Mouse (Mus musculus) forebrain, embryonic 12.5 days (tissue): Measurements from ENCODE around the gene Pi4kb. TPM values are rescaled to one million over a fixed set of nuclear protein-coding genes. Genes with fewer than 3 reads are reported as not detected.
"Not testable (repeated sequence)": the region's sequence is repeated elsewhere in the genome, so short reads cannot be mapped to it uniquely, and the experiment has no call there.

Source experiments
- ATAC-seq: fragments of 200-750 bp; cut with Nextera tagmentation; 2 replicates; pipeline ENCODE4 v1.8.0; 2017; ENCODE audit warnings: moderate TSS enrichment; ENCODE audit not compliant: low FRiP score
- H3K27ac ChIP-seq: fragments of 300-500 bp; sonication (generic); 2 replicates; pipeline ENCODE4 v1.5.1; 2016; ENCODE audit warnings: mild to moderate bottlenecking
- H3K27me3 ChIP-seq: fragments of 300-500 bp; sonication (generic); 2 replicates; pipeline ENCODE4 v1.6.1; 2016; ENCODE audit warnings: mild to moderate bottlenecking
- H3K36me3 ChIP-seq: fragments of 300-500 bp; sonication (generic); replicated peaks from 2 replicates; pipeline ENCODE4 v1.6.1; 2016; ENCODE audit warnings: mild to moderate bottlenecking
- H3K4me1 ChIP-seq: fragments of 300-500 bp; sonication (generic); 2 replicates; pipeline ENCODE4 v1.6.1; 2016
- H3K4me2 ChIP-seq: fragments of 300-500 bp; sonication (generic); 2 replicates; pipeline ENCODE4 v1.6.1; 2016; ENCODE audit warnings: mild to moderate bottlenecking, moderate library complexity
- H3K4me3 ChIP-seq: fragments of 300-500 bp; sonication (generic); replicated peaks from 2 replicates; pipeline ENCODE4 v1.5.1; 2016; ENCODE audit warnings: mild to moderate bottlenecking
- H3K9ac ChIP-seq: fragments of 300-500 bp; sonication (generic); 2 replicates; pipeline ENCODE4 v1.6.1; 2016; ENCODE audit warnings: mild to moderate bottlenecking
- H3K9me3 ChIP-seq: fragments of 300-500 bp; sonication (generic); 2 replicates; pipeline ENCODE4 v1.6.1; 2016
- WGBS: fragments of 180-500 bp; shearing (Covaris S2); methylation state at CpG from one replicate; pipeline ENCODE4 v1.1.7; 2016; 5-methylcytosine and 5-hydroxymethylcytosine counted together
- polyA plus RNA-seq: library from polyadenylated mRNA; unstranded; fragments of >200 nt; fragmentation: Nextera tagmentation; extraction: Ambion mirVana; gene quantifications from 2 replicates; pipeline ENCODE4 v1.2.1, GENCODE M21; 2016

The Pi4kb gene
- polyA plus RNA-seq, 1 experiment from 2014 or later, result 17.2 TPM

GRCm38 (mm10) chr3:95007706-95008105 lies 33.2 kb downstream of the Pi4kb start:
- H3K9ac ChIP-seq, result no peak overlapping the region
- no peak for ATAC-seq
- H3K9me3 ChIP-seq, result no peaks in the 10 kb centered on the region

GRCm38 (mm10) chr3:95010396-95010795 lies 35.9 kb downstream of the Pi4kb start:
- Histone ChIP-seq H3K4me2 (no peak overlapping the region), H3K27ac (no peak overlapping the region), H3K9ac (no peak overlapping the region), H3K9me3 (no peaks in the 10 kb centered on the region), H3K36me3 (peaks cover 66% of the 10 kb centered on the region), H3K4me1 (peaks cover 35% of the 10 kb centered on the region), H3K27me3 (no peaks in the 10 kb centered on the region), H3K4me3 (no peak overlapping the region)
- ATAC-seq, result no peak
- WGBS, result 91% methylated on average over 7 of the region's 7 CpGs

More at GRCm38 (mm10) chr3:95007706-95008105, 33.2 kb downstream of the Pi4kb start:
- Histone ChIP-seq H3K4me1 (peaks cover 19% of the 10 kb centered on the region), H3K4me3 (no peak overlapping the region), H3K4me2 (no peak overlapping the region), H3K27ac (peak overlapping the region; percentile 16; the same call in 1 of the 2 replicates), H3K27me3 (no peaks in the 10 kb centered on the region), H3K36me3 (peaks cover 86% of the 10 kb centered on the region)
- WGBS, result 86% methylated on average over 9 of the region's 9 CpGs

GRCm38 (mm10) chr3:95012982-95013381 lies 38.5 kb downstream of the Pi4kb start:
- 91% methylated on average over 3 of the region's 3 CpGs for WGBS
- H3K4me3 ChIP-seq, result 0 out of 2 replicates have a peak overlapping the region, but pooled peaks have one; percentile 90
- peaks cover 42% of the 10 kb centered on the region for H3K36me3 ChIP-seq
- peak overlapping the region; percentile 95 for H3K4me2 ChIP-seq
- no peak for ATAC-seq
- no peak overlapping the region for H3K27ac ChIP-seq
- no peaks in the 10 kb centered on the region for H3K9me3 ChIP-seq
- no peaks in the 10 kb centered on the region for H3K27me3 ChIP-seq
- peak overlapping the region; percentile 84; the same call in 1 of the 2 replicates for H3K9ac ChIP-seq
- H3K4me1 ChIP-seq, result peaks cover 31% of the 10 kb centered on the region

GRCm38 (mm10) chr3:95013699-95014427 lies 39.3 kb downstream of the Pi4kb start:
- ATAC-seq, result no peak
- Histone ChIP-seq H3K4me3 (peak overlapping the region; percentile 90), H3K36me3 (peaks cover 33% of the 10 kb centered on the region), H3K9me3 (no peaks in the 10 kb centered on the region), H3K4me1 (peaks cover 31% of the 10 kb centered on the region), H3K4me2 (peak overlapping the region; percentile 95), H3K9ac (peak overlapping the region; percentile 84), H3K27ac (peak overlapping the region; percentile 53), H3K27me3 (no peaks in the 10 kb centered on the region)
- WGBS, result 12% methylated on average over 13 of the region's 13 CpGs

GRCm38 (mm10) chr3:95014428-95015151 lies 40.1 kb downstream of the Pi4kb start:
- peak overlapping the region; percentile 97 for H3K27ac ChIP-seq
- H3K27me3 ChIP-seq, result no peaks in the 10 kb centered on the region
- H3K4me2 ChIP-seq, result peak overlapping the region; percentile 95
- H3K9me3 ChIP-seq, result no peaks in the 10 kb centered on the region
- peak; percentile 6 for ATAC-seq
- H3K4me3 ChIP-seq, result peak overlapping the region; percentile 90
- peaks cover 26% of the 10 kb centered on the region for H3K36me3 ChIP-seq
- WGBS, result under 1% methylated on average over 44 of the region's 44 CpGs
- peak overlapping the region; percentile 84 for H3K9ac ChIP-seq
- peaks cover 27% of the 10 kb centered on the region for H3K4me1 ChIP-seq

- Histone ChIP-seq H3K9ac (peak within 1 kb of the TSS; percentile 84), H3K9me3 (no peaks in the 10 kb centered on the region), H3K27me3 (no peaks in the 10 kb centered on the region), H3K27ac (peak within 1 kb of the TSS; percentile 97), H3K36me3 (peaks cover 18% of the 10 kb centered on the region), H3K4me3 (peak within 1 kb of the TSS; percentile 90), H3K4me2 (peak within 1 kb of the TSS; percentile 95), H3K4me1 (peaks cover 27% of the 10 kb centered on the region)
- peak; percentile 99 for ATAC-seq
- WGBS, result under 1% methylated on average over 30 of the region's 37 CpGs
Observed at GRCm38 (mm10) chr3:95015337-95015872, 40.9 kb downstream of the Pi4kb start, which contains the start of gene Zfp687. TSS of gene Zfp687 (minus strand) at chr3:95015448.

- peak overlapping the region; percentile 97 for H3K27ac ChIP-seq
- no peaks in the 10 kb centered on the region for H3K27me3 ChIP-seq
- under 1% methylated on average over 40 of the region's 40 CpGs for WGBS
- H3K4me1 ChIP-seq, result peaks cover 27% of the 10 kb centered on the region
- no peaks in the 10 kb centered on the region for H3K9me3 ChIP-seq
- H3K36me3 ChIP-seq, result peaks cover 12% of the 10 kb centered on the region
- H3K9ac ChIP-seq, result peak overlapping the region; percentile 84
- peak overlapping the region; percentile 90 for H3K4me3 ChIP-seq
- peak; percentile 53 for ATAC-seq
- peak overlapping the region; percentile 88 for H3K4me2 ChIP-seq
Observed at GRCm38 (mm10) chr3:95015891-95016531, 41.5 kb downstream of the Pi4kb start.

GRCm38 (mm10) chr3:95016532-95017056 lies 42.1 kb downstream of the Pi4kb start:
- H3K36me3 ChIP-seq, result peaks cover 6% of the 10 kb centered on the region
- no peak for ATAC-seq
- H3K4me1 ChIP-seq, result peaks cover 27% of the 10 kb centered on the region
- H3K27ac ChIP-seq, result peak overlapping the region; percentile 97
- H3K9ac ChIP-seq, result peak overlapping the region; percentile 84
- peak overlapping the region; percentile 88 for H3K4me2 ChIP-seq
- H3K27me3 ChIP-seq, result no peaks in the 10 kb centered on the region
- no peaks in the 10 kb centered on the region for H3K9me3 ChIP-seq
- 4% methylated on average over 21 of the region's 21 CpGs for WGBS
- H3K4me3 ChIP-seq, result peak overlapping the region; percentile 90

GRCm38 (mm10) chr3:95018741-95019140 lies 44.2 kb downstream of the Pi4kb start:
- Histone ChIP-seq H3K9ac (no peak overlapping the region), H3K4me3 (no peak overlapping the region), H3K27me3 (no peaks in the 10 kb centered on the region), H3K4me1 (peaks cover 18% of the 10 kb centered on the region), H3K36me3 (no peaks in the 10 kb centered on the region), H3K27ac (no peak overlapping the region), H3K9me3 (no peaks in the 10 kb centered on the region), H3K4me2 (no peak overlapping the region)
- no peak for ATAC-seq
- WGBS, result 88% methylated on average over 2 of the region's 2 CpGs

- peaks cover 18% of the 10 kb centered on the region for H3K4me1 ChIP-seq
- 91% methylated on average over 5 of the region's 5 CpGs for WGBS
- H3K27ac ChIP-seq, H3K4me2 ChIP-seq, H3K36me3 ChIP-seq, H3K27me3 ChIP-seq, H3K9ac ChIP-seq, H3K4me3 ChIP-seq, ATAC-seq, H3K9me3 ChIP-seq: not testable (repeated sequence)
Observed at GRCm38 (mm10) chr3:95020956-95021355, 46.4 kb downstream of the Pi4kb start.

GRCm38 (mm10) chr3:95024551-95024950 lies 50.0 kb downstream of the Pi4kb start:
- Histone ChIP-seq H3K9ac (no peak overlapping the region), H3K4me3 (no peak overlapping the region), H3K27ac (0 out of 2 replicates have a peak overlapping the region, but pooled peaks have one; percentile 19), H3K36me3 (peaks cover 6% of the 10 kb centered on the region; the same call in 1 of the 2 replicates), H3K27me3 (no peaks in the 10 kb centered on the region), H3K4me1 (peaks cover 19% of the 10 kb centered on the region), H3K9me3 (no peaks in the 10 kb centered on the region), H3K4me2 (no peak overlapping the region)
- 38% methylated on average over 11 of the region's 11 CpGs for WGBS
- no peak for ATAC-seq
